In the genomic region with DNA sequence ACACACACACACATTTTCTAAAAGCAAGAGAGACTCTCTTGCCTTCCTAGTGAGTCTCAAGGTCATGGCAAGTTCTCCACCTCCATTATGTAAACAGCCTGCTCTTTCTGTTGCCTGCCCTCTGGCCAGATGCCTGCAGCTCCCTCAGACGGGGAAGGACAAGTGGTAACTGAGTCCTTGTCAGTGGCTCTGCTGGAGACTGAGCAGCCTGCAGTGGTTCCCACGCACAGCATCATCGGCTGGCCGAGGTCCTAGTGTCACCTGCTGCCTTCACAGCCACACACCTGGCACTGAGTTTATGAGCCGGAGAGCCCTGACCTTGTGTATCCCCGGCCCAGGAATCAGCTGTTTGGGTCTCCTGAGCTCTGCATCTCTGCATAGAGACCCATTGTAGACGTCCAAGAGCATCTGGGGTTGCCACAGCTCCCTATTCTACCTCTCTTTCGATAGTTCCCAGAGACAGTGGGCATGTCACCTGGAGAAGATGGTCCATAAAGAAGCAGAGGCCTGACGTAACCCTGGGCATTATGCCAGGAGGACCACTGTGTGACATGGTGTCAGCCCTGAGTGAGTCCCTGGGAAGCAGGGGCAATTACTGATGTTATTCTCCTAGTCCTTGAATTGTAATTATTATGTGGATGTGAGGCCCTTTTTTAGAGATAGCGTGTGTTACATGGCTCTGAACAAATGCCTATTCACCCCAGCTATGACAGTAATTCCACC, we compare ENCODE assay signal across 9 mouse cellular contexts.
DNase-seq lines count a peak whose midpoint lies in the region; ATAC-seq lines count a peak whose summit lies in the region.
"Had no signal": no experiment of that assay in that cellular context is flagged by ENCODE, and none has a peak within 500 bp of the region (broad histone marks: within the 10 kb centered on the region; RNA-seq: fewer than 3 reads in every experiment).

No protein-coding gene starts in this region.

- DNase-seq in kidney, adult 18-20 months, result peak; percentile 52
- peak; percentile 57 for DNase-seq in adipocyte (ENCODE audit: low spot score)
- peak; percentile 74 to 79 for DNase-seq in adrenal gland, postnatal 36 days
- DNase-seq in kidney, postnatal 14 days, result peak; percentile 40
- no peak for DNase-seq in layer of hippocampus, adult 8-10 months (ENCODE audit: low spot score in 2 of 2)
- no peak for DNase-seq in urinary bladder, adult 18-20 months (ENCODE audit: low spot score in 2 of 2)

- peaks cover 37% of the 10 kb centered on the region for H3K4me1 ChIP-seq in kidney, embryonic 16.5 days (ENCODE audit: insufficient read depth, low read length)

- H3K4me3 ChIP-seq in kidney, embryonic 16.5 days (ENCODE audit: low read length), result no peak overlapping the region
- H3K4me3 ChIP-seq: embryonic facial prominence, embryonic 13.5 days; myocyte had no signal

- no peak overlapping the region for H3K27ac ChIP-seq in kidney, embryonic 16.5 days (ENCODE audit: low read length)
- H3K27ac ChIP-seq: embryonic facial prominence, embryonic 13.5 days had no signal

- 54% methylated on average over 10 of the region's 10 CpGs for WGBS in kidney, embryonic 16.5 days

- H3K9ac ChIP-seq in kidney, embryonic 16.5 days (replicated peaks; ENCODE audit: low read length), result no peak overlapping the region
- H3K9ac ChIP-seq: embryonic facial prominence, embryonic 13.5 days had no signal

- no peak overlapping the region for H3K4me2 ChIP-seq in kidney, embryonic 16.5 days (replicated peaks; ENCODE audit: low read depth, low read length)
- H3K4me2 ChIP-seq: embryonic facial prominence, embryonic 13.5 days had no signal

- H3K9me3 ChIP-seq in kidney, embryonic 16.5 days (ENCODE audit: low read length), result no peaks in the 10 kb centered on the region
- H3K9me3 ChIP-seq: embryonic facial prominence, embryonic 13.5 days had no signal

- H3K27me3 ChIP-seq in kidney, embryonic 16.5 days (ENCODE audit: insufficient read depth, low read length), result no peaks in the 10 kb centered on the region

- ATAC-seq in kidney, embryonic 16.5 days (ENCODE audit: low FRiP score, low TSS enrichment), result no peak

- H3K36me3 ChIP-seq in kidney, embryonic 16.5 days (ENCODE audit: insufficient read depth, low read length), result no peaks in the 10 kb centered on the region
- H3K36me3 ChIP-seq: embryonic facial prominence, embryonic 13.5 days had no signal

Comparison
In these comparisons a context has a peak if more than half of its experiments do, and no peak if none do; other contexts are left out.
1. DNase-seq: peak in kidney, adult 18-20 months (single experiment), adipocyte (single experiment), adrenal gland, postnatal 36 days (2 of 2) and kidney, postnatal 14 days (single experiment); none in layer of hippocampus, adult 8-10 months (0 of 2) and urinary bladder, adult 18-20 months (0 of 2).